Mouse (Mus musculus) E14TG2a.4 (cell line): ENCODE results near the gene Snap25.

Experiments
- CTCF ChIP-seq: conservative IDR thresholded peaks from 2 replicates; pipeline ENCODE4 v1.5.1; 2014; ENCODE audit warnings: low read length
- NANOG ChIP-seq: IDR thresholded peaks from 2 replicates; pipeline ENCODE4 v1.6.1; 2014; ENCODE audit warnings: borderline replicate concordance, low read length, mixed read lengths
- POU5F1 ChIP-seq: IDR thresholded peaks from 2 replicates; pipeline ENCODE4 v1.6.1; 2014; ENCODE audit warnings: low read length, borderline replicate concordance

- no peak for TF ChIP-seq CTCF
- no peak for TF ChIP-seq POU5F1
- no peak for TF ChIP-seq NANOG
These were observed 64.9 kb downstream of the Snap25 start for GRCm38 (mm10) chr2:136778156-136778555.
